Mouse (Mus musculus): ENCODE measurements around the gene Lrig2. TPM values are rescaled to one million over a fixed set of nuclear protein-coding genes. Genes with fewer than 3 reads are reported as not detected.
A peak's percentile ranks its signal among the peaks of the same experiment; 100 is the strongest.

Gene Lrig2
- polyA plus RNA-seq, 1 experiment = 2.7 TPM

DNA sequence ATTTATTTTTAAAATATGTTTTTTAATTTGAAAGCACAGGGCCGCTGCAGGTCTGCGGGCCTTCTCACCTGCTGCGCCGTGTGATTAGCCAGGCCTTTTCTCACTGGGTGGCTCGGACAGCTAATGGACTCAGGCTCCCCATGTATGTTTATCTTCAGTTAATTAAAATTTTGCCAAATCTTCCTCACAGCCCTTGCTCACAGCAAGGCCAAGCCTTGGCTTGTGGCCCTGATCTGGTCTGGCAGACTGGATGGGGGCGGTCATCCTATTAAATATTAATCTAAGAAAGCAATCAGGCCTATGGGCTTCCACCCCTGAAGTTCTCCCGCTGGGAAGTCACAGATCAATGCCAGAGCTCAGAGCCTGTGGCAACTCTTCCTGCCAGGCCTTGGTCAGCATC is 87.4 kb downstream of the Lrig2 start:
- Histone ChIP-seq H3K36me3 (ENCODE audit: control insufficient read depth, insufficient read depth) (no peaks in the 10 kb centered on the region), H3K79me2 (ENCODE audit: control insufficient read depth, insufficient read depth) (no peaks in the 10 kb centered on the region), H3K79me3 (ENCODE audit: low read depth) (no peaks in the 10 kb centered on the region), H3K4me3 (ENCODE audit: insufficient read depth, poor library complexity, severe bottlenecking) (no peak overlapping the region), H3K27me3 (ENCODE audit: control insufficient read depth, insufficient read depth, insufficient read length) (no peaks in the 10 kb centered on the region), H3ac (ENCODE audit: control insufficient read depth, insufficient read length, low read depth) (no peak overlapping the region)
- TF ChIP-seq MAX (IDR thresholded peaks at IDR 0.05) (no peak), MYOD1 (IDR thresholded peaks at IDR 0.05; ENCODE audit: control insufficient read depth, insufficient read length, low read depth) (no peak), FOSL1 (IDR thresholded peaks at IDR 0.05; ENCODE audit: insufficient read depth, low read length, poor library complexity, severe bottlenecking) (no peak), CTCF (IDR thresholded peaks at IDR 0.05; ENCODE audit: control insufficient read depth, insufficient read depth, insufficient read length) (no peak), MYOG (IDR thresholded peaks at IDR 0.05; ENCODE audit: control insufficient read depth, extremely low read depth, insufficient read length) (no peak), CEBPB (IDR thresholded peaks at IDR 0.05; ENCODE audit: low read depth) (no peak), USF1 (IDR thresholded peaks at IDR 0.05; ENCODE audit: low read depth) (no peak)

DNA sequence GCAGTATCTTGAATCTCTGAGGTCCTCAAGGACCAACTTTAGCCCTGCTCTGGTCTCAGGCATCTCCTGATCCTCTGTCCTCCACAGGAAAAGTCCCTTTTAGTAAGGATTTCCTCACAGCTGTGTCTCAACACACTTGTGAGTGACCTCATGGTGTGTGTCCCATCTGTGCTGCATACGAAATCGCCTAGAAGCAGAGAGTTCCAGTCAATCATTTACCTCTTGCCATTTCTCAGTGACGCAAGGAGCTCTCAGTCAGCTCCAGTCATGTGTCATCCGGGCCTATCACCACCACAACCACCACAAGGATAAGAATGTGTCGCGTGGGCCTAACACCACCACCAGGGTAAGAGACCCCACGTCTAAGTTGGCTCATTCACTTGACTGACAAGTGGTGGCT is 90.8 kb downstream of the Lrig2 start:
- Histone ChIP-seq H3K79me2 (ENCODE audit: control insufficient read depth, insufficient read depth) (no peaks in the 10 kb centered on the region), H3K27me3 (ENCODE audit: control insufficient read depth, insufficient read depth, insufficient read length) (no peaks in the 10 kb centered on the region), H3K79me3 (ENCODE audit: low read depth) (no peaks in the 10 kb centered on the region), H3K4me3 (ENCODE audit: insufficient read depth, poor library complexity, severe bottlenecking) (no peak overlapping the region), H3K36me3 (ENCODE audit: control insufficient read depth, insufficient read depth) (no peaks in the 10 kb centered on the region), H3ac (ENCODE audit: control insufficient read depth, insufficient read length, low read depth) (no peak overlapping the region)
- TF ChIP-seq CTCF (IDR thresholded peaks at IDR 0.05; ENCODE audit: control insufficient read depth, insufficient read depth, insufficient read length) (no peak), MYOD1 (IDR thresholded peaks at IDR 0.05; ENCODE audit: control insufficient read depth, insufficient read length, low read depth) (no peak), MYOG (IDR thresholded peaks at IDR 0.05; ENCODE audit: control insufficient read depth, extremely low read depth, insufficient read length) (no peak), CEBPB (IDR thresholded peaks at IDR 0.05; ENCODE audit: low read depth) (no peak), USF1 (IDR thresholded peaks at IDR 0.05; ENCODE audit: low read depth) (no peak), FOSL1 (IDR thresholded peaks at IDR 0.05; ENCODE audit: insufficient read depth, low read length, poor library complexity, severe bottlenecking) (no peak), MAX (IDR thresholded peaks at IDR 0.05) (no peak)

DNA sequence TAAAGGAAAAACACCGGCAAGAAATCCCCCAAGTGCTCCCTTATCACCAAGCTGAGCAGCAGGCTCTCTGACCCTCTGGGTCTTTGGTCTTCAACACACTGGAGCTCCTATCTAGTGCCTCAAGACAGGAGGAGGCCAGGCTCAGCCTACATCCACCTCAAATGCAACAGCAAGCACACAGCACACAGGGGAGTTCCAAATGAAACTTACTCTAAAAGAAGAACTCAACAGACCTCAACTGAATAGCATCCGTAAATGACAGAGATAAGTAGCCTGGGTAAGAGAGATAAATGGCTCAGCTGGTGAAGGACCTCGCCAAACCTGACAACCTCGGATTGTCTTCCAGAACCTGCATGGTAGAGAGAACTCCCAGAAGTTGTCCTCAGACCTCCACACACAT is 91.7 kb downstream of the Lrig2 start:
- H3K79me3 ChIP-seq (ENCODE audit: low read depth) = no peaks in the 10 kb centered on the region
- no peaks in the 10 kb centered on the region for H3K36me3 ChIP-seq (ENCODE audit: control insufficient read depth, insufficient read depth)
- H3K79me2 ChIP-seq (ENCODE audit: control insufficient read depth, insufficient read depth) = no peaks in the 10 kb centered on the region
- no peak overlapping the region for H3K4me3 ChIP-seq (ENCODE audit: insufficient read depth, poor library complexity, severe bottlenecking)
- TF ChIP-seq MYOD1 (IDR thresholded peaks at IDR 0.05; ENCODE audit: control insufficient read depth, insufficient read length, low read depth) = no peak
- no peak for TF ChIP-seq USF1 (IDR thresholded peaks at IDR 0.05; ENCODE audit: low read depth)
- TF ChIP-seq MYOG (IDR thresholded peaks at IDR 0.05; ENCODE audit: control insufficient read depth, extremely low read depth, insufficient read length) = no peak
- no peak for TF ChIP-seq FOSL1 (IDR thresholded peaks at IDR 0.05; ENCODE audit: insufficient read depth, low read length, poor library complexity, severe bottlenecking)
- no peak for TF ChIP-seq MAX (IDR thresholded peaks at IDR 0.05)
- TF ChIP-seq CTCF (IDR thresholded peaks at IDR 0.05; ENCODE audit: control insufficient read depth, insufficient read depth, insufficient read length) = no peak
- no peak for TF ChIP-seq CEBPB (IDR thresholded peaks at IDR 0.05; ENCODE audit: low read depth)
- no peak overlapping the region for H3ac ChIP-seq (ENCODE audit: control insufficient read depth, insufficient read length, low read depth)
- no peaks in the 10 kb centered on the region for H3K27me3 ChIP-seq (ENCODE audit: control insufficient read depth, insufficient read depth, insufficient read length)

DNA sequence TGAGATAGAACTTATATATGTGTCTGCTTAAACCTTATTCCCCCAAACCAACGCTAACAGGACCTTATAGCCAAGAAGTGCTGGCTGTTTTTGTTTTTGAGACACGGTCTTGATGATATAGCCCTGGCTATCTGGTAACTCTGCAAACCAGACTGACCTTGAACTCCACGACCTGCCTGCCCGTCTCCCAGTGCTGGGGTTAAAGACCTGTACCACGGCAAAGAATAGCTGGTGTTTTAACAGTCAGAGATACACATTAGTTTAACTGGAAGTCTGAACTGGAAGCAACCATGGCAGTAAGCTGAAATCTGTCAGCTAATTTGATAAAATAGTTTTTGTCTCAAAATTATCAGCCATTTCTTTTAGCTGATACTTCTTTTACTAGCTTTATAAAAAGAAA is 94.9 kb downstream of the Lrig2 start:
- Histone ChIP-seq H3K27me3 (ENCODE audit: control insufficient read depth, insufficient read depth, insufficient read length) (no peaks in the 10 kb centered on the region), H3K4me3 (ENCODE audit: insufficient read depth, poor library complexity, severe bottlenecking) (no peak overlapping the region), H3K79me2 (ENCODE audit: control insufficient read depth, insufficient read depth) (no peaks in the 10 kb centered on the region), H3K79me3 (ENCODE audit: low read depth) (no peaks in the 10 kb centered on the region), H3K36me3 (ENCODE audit: control insufficient read depth, insufficient read depth) (no peaks in the 10 kb centered on the region), H3ac (ENCODE audit: control insufficient read depth, insufficient read length, low read depth) (no peak overlapping the region)
- no peak for TF ChIP-seq USF1 (IDR thresholded peaks at IDR 0.05; ENCODE audit: low read depth)
- no peak for TF ChIP-seq CEBPB (IDR thresholded peaks at IDR 0.05; ENCODE audit: low read depth)
- no peak for TF ChIP-seq MYOD1 (IDR thresholded peaks at IDR 0.05; ENCODE audit: control insufficient read depth, insufficient read length, low read depth)
- no peak for TF ChIP-seq CTCF (IDR thresholded peaks at IDR 0.05; ENCODE audit: control insufficient read depth, insufficient read depth, insufficient read length)
- TF ChIP-seq MAX (IDR thresholded peaks at IDR 0.05) = no peak
- no peak for TF ChIP-seq FOSL1 (IDR thresholded peaks at IDR 0.05; ENCODE audit: insufficient read depth, low read length, poor library complexity, severe bottlenecking)
- no peak for TF ChIP-seq MYOG (IDR thresholded peaks at IDR 0.05; ENCODE audit: control insufficient read depth, extremely low read depth, insufficient read length)

DNA sequence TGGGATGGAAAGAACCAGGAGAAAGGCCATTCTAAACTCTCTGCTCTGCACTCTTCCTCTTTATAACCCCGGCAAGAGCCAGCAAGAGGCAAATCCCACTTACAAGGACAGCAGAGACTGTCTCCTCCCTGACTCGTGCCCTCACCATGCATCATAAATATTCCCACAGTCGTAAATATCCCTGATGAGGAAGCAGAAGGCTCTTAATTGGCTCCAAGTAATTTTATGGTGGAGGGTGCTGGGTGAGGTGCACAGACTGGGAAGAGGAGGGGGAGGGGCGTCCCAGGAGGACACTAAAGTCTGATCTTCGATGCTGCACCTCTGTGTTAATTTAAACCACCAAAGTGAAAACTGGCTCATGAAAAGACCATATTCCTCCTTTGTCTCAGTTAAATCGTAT is 99.2 kb downstream of the Lrig2 start:
- Histone ChIP-seq H3K36me3 (ENCODE audit: control insufficient read depth, insufficient read depth) (no peaks in the 10 kb centered on the region), H3K27me3 (ENCODE audit: control insufficient read depth, insufficient read depth, insufficient read length) (no peaks in the 10 kb centered on the region), H3K79me2 (ENCODE audit: control insufficient read depth, insufficient read depth) (no peaks in the 10 kb centered on the region), H3K79me3 (ENCODE audit: low read depth) (no peaks in the 10 kb centered on the region), H3K4me3 (ENCODE audit: insufficient read depth, poor library complexity, severe bottlenecking) (no peak overlapping the region), H3ac (ENCODE audit: control insufficient read depth, insufficient read length, low read depth) (no peak overlapping the region)
- TF ChIP-seq MYOD1 (IDR thresholded peaks at IDR 0.05; ENCODE audit: control insufficient read depth, insufficient read length, low read depth) = no peak
- TF ChIP-seq MAX (IDR thresholded peaks at IDR 0.05) = no peak
- no peak for TF ChIP-seq CTCF (IDR thresholded peaks at IDR 0.05; ENCODE audit: control insufficient read depth, insufficient read depth, insufficient read length)
- TF ChIP-seq MYOG (IDR thresholded peaks at IDR 0.05; ENCODE audit: control insufficient read depth, extremely low read depth, insufficient read length) = no peak
- no peak for TF ChIP-seq CEBPB (IDR thresholded peaks at IDR 0.05; ENCODE audit: low read depth)
- no peak for TF ChIP-seq USF1 (IDR thresholded peaks at IDR 0.05; ENCODE audit: low read depth)
- no peak for TF ChIP-seq FOSL1 (IDR thresholded peaks at IDR 0.05; ENCODE audit: insufficient read depth, low read length, poor library complexity, severe bottlenecking)

DNA sequence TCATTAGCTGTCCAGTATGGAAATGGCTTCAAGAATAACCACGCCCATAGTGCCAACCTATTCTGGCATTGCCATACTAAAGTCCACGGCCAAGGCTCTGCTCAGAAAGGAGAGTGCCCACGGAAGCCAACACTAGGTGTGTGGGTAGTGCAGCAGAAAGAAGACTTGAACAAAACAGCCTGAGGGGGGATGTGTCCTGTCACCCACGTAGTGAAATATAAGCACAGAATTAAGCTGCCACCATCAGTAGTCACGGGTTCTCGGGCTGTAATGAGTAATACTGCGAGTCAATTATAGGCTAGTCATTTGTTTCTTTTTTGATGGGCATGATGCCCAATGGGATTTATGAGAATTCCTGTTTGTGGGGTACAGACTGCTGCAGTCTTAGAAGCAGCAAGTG is 104.2 kb downstream of the Lrig2 start:
- Histone ChIP-seq H3K27me3 (ENCODE audit: control insufficient read depth, insufficient read depth, insufficient read length) (no peaks in the 10 kb centered on the region), H3K79me3 (ENCODE audit: low read depth) (no peaks in the 10 kb centered on the region), H3ac (ENCODE audit: control insufficient read depth, insufficient read length, low read depth) (no peak overlapping the region), H3K79me2 (ENCODE audit: control insufficient read depth, insufficient read depth) (no peaks in the 10 kb centered on the region), H3K36me3 (ENCODE audit: control insufficient read depth, insufficient read depth) (no peaks in the 10 kb centered on the region), H3K4me3 (ENCODE audit: insufficient read depth, poor library complexity, severe bottlenecking) (no peak overlapping the region)
- TF ChIP-seq CTCF (IDR thresholded peaks at IDR 0.05; ENCODE audit: control insufficient read depth, insufficient read depth, insufficient read length) (no peak), USF1 (IDR thresholded peaks at IDR 0.05; ENCODE audit: low read depth) (peak; percentile 13), MAX (IDR thresholded peaks at IDR 0.05) (no peak), MYOD1 (IDR thresholded peaks at IDR 0.05; ENCODE audit: control insufficient read depth, insufficient read length, low read depth) (no peak)

Data from C2C12 (cell line).